Mouse (Mus musculus) liver, adult 2 months (tissue): ENCODE measurements at regions not wholly inside any gene's neighbourhood (a gene's known extent, or its start where the extent isn't known, plus 50 kb on each side); places are given as distances from the start of the nearest gene placed in this dataset.
"Not testable (repeated sequence)": the region's sequence is repeated elsewhere in the genome, so short reads cannot be mapped to it uniquely, and the experiment has no call there.

Experiments used
- CTCF ChIP-seq: fragments of 200-500 bp; IDR thresholded peaks from 2 replicates; pipeline ENCODE4 v1.5.1; 2011; ENCODE audit warnings: low read depth, low read length, control low read depth
- POLR2A ChIP-seq: fragments of 200-500 bp; IDR thresholded peaks from 2 replicates; pipeline ENCODE4 v1.6.1; 2011; ENCODE audit warnings: low read length, control low read depth; ENCODE audit not compliant: insufficient read depth; ENCODE audit errors: extremely low read depth

GRCm38 (mm10) chr4:5515426-5515825, 722.3 kb upstream of the Impad1 start:
- TF ChIP-seq CTCF, POLR2A: not testable (repeated sequence)
